Mouse (Mus musculus) layer of hippocampus, postnatal 36 days (tissue): ENCODE results near the gene Yipf2. TPM values are rescaled to one million over a fixed set of nuclear protein-coding genes. Genes with fewer than 3 reads are reported as not detected.
A peak's percentile ranks its signal among the peaks of the same experiment; 100 is the strongest.
"Not testable (repeated sequence)": the region's sequence is repeated elsewhere in the genome, so short reads cannot be mapped to it uniquely, and the experiment has no call there.

Experiments
- DNase-seq, 2 experiments: peaks; one replicate each; pipeline ENCODE4 v3.0.0; 2022
- microRNA-seq, 2 experiments: library from miRNA; unstranded; fragments of <30 nt; microRNA quantifications; one replicate each; pipeline ENCODE4 v1.2.0; 2021
- total RNA-seq, 2 experiments: library from RNA; stranded (reverse); gene quantifications; 2 replicates each; pipeline ENCODE4 v1.2.3; 2021

Gene Yipf2
- total RNA-seq, 2 experiments from 2014 or later: 17.8 to 18.4 TPM

- DNase-seq: no peak
Observed at GRCm38 (mm10) chr9:21557556-21557955, 35.1 kb downstream of the Yipf2 start.

GRCm38 (mm10) chr9:21556996-21557395, 35.6 kb downstream of the Yipf2 start:
- DNase-seq: no peak

GRCm38 (mm10) chr9:21555198-21555742, 37.4 kb downstream of the Yipf2 start:
- no peak for DNase-seq

DNA sequence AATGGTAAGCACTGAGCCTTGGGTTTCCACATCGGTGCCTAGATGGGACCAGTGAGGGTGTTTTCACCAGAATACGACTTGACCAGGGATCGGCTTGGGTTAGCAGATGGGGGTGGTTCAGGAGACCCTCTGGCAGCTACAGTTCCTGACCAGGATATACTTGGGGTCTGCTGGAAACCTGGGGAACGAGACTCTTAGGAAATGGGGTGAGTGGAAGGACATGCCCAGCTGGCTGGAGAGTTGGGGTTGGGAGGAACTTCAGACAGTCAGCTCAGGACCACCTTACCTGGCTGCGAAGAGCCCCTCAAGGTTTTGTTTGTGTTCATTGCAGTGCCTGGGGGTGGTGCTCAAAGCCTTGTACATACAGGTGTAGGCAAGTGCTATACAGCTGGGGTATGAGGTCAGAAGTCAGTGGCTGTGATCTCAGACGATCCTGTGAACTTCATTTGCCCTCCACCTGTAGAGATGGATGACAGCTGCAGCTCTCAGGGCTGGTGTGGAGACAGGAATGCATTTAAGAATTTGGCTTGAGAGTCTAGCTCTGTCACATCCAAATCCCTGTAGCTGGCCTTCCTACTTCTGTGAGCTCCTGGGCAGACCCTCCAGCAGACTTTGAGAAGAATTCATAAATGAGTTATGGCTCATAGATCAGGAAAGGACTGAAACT, 38.9 kb downstream of the Yipf2 start:
- DNase-seq: no peak

GRCm38 (mm10) chr9:21551049-21551448, 41.6 kb downstream of the Yipf2 start:
- no peak for DNase-seq

DNA sequence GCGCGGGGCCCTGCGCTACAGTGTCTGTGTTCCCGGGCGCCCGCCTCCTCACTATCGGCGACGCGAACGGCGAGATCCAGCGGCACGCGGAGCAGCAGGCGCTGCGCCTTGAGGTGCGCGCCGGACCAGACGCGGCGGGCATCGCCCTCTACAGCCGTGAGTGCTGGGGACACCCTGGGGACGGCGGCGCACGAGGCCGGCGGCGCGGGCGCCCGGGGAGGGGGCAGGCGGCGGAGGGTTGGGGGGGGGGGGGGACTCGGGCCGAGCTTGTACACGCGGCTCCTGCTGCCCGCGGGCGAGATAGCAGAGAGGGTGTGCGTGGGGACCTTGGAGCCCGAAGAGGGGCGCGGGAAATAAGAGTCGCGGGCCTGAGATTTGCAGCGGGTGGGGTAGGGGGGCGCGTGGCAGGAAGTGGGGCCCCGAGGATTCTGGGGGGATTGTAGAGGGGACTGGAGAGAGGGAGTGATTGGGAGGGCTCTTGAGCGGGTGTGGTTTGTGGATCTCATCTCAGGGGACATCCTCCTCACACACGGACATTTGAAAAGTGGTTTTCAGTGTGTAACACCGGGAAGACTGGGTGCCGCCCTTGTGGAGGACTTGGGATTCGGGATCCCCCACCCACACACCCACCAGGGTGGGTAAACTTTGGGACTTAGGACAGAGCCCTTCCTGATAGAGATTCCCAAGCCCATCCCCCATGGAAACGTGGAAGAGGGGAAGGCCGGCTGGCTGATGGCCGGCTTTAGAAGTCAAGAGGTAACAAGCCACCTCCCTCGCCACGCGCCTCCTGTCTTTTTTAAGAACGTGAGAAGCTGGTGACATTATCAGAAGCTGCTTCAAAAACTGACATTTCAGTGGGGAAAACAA, 45.3 kb downstream of the Yipf2 start:
- peak in 1 of 2 experiments; percentile 54 for DNase-seq

DNA sequence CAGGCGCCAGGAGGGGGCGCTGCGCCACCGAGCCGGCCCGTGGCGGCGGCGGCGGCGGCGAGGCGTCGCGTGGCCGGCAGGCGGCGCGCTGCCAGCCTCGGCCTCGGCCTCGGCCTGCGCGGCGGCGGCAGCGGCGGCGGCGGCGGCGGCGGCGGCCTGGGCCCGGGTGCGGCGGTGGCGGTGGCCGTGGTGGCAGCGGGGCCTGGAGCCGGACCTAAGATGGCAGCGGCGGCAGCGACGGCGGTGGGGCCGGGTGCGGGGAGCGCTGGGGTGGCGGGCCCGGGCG, 45.9 kb downstream of the Yipf2 start, which contains the start of gene Carm1:
TSS of gene Carm1 (plus strand) at position 106 of the 286 bp plus-strand sequence.
- peak in 1 of 2 experiments; percentile 66 for DNase-seq

DNA sequence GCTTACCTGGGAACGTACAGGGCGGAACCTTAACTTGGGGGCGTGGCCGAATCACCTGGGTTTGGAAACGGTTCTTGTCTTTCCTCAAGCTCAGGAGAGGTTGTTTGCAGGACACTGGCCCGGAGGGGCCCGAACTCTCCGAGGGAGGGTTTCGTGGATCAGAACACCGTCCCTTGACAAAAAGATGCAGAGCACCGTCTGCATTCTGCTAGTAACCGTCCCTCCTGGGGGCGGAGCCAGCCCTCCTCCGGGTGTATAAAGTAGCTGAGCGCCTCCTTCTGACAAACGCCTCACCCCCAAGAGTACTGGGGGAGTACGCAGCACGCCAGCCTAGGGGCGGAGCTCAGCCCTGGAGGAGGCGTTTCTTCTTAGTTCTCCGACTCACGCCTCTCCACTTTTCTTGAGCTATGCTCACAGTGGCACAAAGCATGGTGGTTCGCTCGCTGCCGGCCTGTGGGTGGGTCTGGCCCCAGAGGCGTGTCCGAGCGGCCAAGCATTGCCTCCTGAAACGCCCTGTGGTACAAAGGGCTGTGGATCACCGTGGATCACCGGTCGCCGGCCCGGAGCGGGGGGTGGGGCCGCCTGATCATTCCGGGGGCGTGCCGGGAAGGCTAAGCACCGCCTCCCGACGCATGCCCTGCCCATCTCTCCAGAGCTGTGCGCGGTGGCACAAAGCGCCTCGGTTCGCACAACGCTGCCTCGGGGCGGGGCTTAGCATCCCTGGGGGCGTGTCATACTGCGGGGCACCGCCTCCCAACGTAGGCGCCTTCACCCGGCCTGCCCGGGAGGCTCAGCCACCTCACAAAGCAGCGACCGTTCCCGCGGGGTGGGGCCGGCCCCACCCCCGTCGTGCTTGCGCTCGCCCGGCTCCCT, 46.5 kb downstream of the Yipf2 start:
- DNase-seq: peak; percentile 99 to 100

- no peak for DNase-seq
Observed at GRCm38 (mm10) chr9:21545351-21545915, 47.2 kb downstream of the Yipf2 start.

- not testable (repeated sequence) for DNase-seq
Observed at GRCm38 (mm10) chr9:21542001-21542400, 50.6 kb downstream of the Yipf2 start.

DNA sequence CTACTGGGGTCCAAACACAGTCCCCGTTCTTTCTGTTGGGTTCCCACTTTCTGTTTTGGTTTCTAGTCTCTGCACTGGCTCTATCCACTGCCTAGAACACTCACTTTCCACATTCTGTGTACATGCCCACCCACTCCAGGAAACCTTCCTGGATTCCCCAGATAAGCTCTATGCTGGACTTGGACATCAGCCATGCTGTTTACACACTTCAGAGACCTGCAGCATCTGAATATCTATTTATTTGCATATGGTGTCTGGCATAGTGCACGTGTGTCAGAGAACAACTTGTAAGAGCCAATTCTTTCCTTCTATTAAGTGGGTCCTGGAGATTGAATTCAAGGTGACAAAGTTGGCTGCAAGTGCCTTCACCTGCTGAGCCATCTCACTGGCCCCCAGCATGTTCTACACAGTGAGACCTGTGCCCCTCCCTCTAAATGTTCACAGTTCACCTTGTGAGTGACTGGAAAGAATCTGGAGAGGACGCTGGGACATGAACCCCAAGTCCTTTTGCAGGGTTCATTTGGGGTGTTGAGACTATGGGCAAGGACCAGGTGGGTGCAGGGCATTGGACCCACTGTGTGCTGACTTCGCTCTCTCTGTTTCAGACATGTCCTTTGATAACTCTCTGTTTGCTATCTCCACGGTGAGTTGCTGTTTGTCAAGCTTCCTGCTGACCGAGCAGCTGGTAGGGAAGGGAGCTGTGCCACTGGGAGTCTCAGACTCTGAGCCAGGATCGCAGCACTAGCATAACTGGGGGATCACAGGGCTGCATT, 52.5 kb downstream of the Yipf2 start:
- no peak for DNase-seq

Small RNA genes within 50 kb of the gene (microRNA-seq; reads per million reads assigned to microRNA genes)
- gene Mir1946b: 0 reads per million in 2 experiments

Other genes starting within 250 kb of the Yipf2 start
- 100 to 1,000 TPM in 1 of 2 experiments, 10 to 100 TPM in 1; 80.8 to 107 TPM for gene Ilf3, start 225.0 kb downstream of the Yipf2 start, total RNA-seq
- 10 to 100 TPM; 36.6 to 44.2 TPM for gene Qtrt1, start 181.0 kb downstream of the Yipf2 start, total RNA-seq
- 10 to 100 TPM; 58.1 to 70.6 TPM for gene Dnm2, start 167.9 kb downstream of the Yipf2 start, total RNA-seq
- 10 to 100 TPM; 10.6 to 11.4 TPM for gene Tmed1, start 82.6 kb downstream of the Yipf2 start, total RNA-seq
- gene AB124611, start 66.7 kb downstream of the Yipf2 start, total RNA-seq: under 1 TPM in 1 of 2 experiments, not detected in 1; 0.33 TPM
- 10 to 100 TPM; 75.6 to 81.5 TPM for gene Carm1, start 45.9 kb downstream of the Yipf2 start, total RNA-seq
- gene Timm29, start 106 bp downstream of the Yipf2 start, total RNA-seq: 10 to 100 TPM; 58.9 to 59.4 TPM
- gene Smarca4, start 23.3 kb upstream of the Yipf2 start, total RNA-seq: 100 to 1,000 TPM; 115 to 116 TPM
- 10 to 100 TPM; 13.7 to 14.1 TPM for gene Ldlr, start 130.7 kb upstream of the Yipf2 start, total RNA-seq
- 1 to 10 TPM; 1.4 to 2.1 TPM for gene Spc24, start 167.5 kb upstream of the Yipf2 start, total RNA-seq
- gene Kank2, start 205.9 kb upstream of the Yipf2 start, total RNA-seq: 1 to 10 TPM; 6.3 to 7.0 TPM
- gene Angptl8, start 242.7 kb upstream of the Yipf2 start, total RNA-seq: not detected